Mouse (Mus musculus): Measurements from ENCODE around the gene Atp11c.

Gene Atp11c

DNA sequence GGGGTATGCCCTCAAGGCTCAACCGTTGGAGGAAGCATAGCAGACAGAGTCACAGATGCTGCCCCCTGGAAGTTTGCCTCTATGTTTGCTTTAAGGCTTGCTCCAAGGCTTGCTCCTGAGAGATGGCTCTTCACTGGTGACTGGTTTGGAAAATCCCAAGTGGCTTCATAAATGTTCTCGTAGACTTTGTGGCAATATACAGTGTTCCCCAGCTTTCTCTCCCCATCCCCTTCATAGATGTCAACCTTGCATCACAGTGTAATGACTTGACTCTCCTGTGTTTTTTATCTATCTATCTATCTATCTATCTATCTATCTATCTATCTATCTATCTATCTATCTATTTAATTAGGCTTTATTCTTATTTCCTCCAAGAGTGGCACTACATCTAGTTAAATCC lies at the start of gene Atp11c:
Gene Atp11c (minus strand): TSS at position 101 of the 400 bp plus-strand sequence.
- DNase-seq (ENCODE audit: extremely low read depth, low read depth, low spot score), result no peak

DNA sequence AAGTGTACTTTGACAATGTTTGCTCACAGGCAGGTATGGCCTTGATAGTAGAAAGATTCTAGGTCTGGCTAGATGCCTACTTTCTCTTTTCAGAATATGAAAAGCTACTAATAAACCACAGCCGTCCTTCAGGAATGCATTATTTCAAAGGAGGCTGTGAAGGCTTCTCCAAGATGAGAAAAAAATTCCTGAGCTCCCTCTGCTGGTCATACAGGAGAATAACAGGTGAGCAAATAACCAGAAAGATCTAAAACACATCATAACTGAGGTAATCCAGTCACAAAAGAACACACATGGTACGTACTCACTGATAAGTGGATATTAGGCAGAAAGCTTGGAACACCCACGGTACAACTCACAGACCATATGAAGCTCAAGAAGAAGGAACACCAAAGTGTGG lies 16.7 kb upstream of the Atp11c start:
- no peak for DNase-seq (ENCODE audit: extremely low read depth, low read depth, low spot score)

DNA sequence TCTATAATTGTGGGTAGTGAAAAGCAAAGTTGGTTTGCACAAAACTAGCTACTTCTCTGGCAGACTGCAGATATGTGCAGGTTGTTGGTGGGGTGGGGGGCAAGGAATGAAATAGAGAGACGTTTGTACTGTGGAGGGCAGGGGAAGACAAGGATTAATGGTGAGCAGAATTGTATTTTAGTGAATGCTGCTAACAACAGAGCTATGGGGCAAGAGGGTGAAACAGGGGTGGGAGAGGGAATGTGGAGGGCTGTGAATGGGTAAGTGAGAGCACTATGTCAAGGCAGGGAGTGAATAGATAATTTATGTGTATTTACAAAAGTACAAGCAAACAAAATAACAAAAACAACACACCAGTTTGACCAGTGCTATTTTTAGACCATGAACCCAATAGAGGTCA lies 22.0 kb downstream of the Atp11c start:
- no peak for DNase-seq (ENCODE audit: extremely low read depth, low read depth, low spot score)

DNA sequence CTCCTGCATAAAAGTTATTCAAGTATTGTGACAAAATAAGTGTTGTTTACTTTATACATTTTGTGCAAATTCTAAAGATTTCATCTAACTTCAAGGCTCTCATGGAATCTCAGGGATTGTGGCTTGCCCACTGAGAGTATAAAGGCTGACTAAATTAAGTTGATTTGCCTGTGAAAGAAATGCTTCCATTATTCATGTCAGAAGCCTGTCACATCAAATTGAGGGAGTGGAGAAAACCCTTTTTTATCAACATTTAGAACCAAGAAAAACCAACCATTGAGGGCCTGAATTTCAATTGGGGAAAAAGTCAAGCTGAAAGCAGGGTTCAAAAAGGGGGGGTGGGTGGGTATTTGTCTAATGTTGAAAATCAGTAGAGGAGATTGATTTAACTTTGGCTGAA lies 23.5 kb downstream of the Atp11c start:
- DNase-seq (ENCODE audit: extremely low read depth, low read depth, low spot score), result no peak

DNA sequence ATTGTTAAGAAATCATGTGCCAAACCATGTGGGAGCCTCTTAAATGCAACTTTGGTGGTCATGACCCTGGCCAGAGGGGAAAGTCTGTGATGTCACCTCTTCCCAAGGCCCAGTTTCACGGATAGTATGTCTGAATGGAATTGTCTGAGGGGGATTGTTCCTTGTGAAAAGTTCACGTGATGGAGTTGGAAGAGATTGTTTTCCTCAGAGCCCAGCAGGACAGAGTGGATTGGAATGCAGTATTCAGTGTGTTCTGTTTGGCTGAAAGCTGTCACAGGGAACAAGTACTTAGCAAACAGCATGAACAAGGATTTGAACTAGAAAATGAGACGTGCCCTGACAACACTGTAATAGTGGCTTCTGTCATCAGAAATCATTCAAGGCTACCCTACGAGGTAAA lies 37.3 kb downstream of the Atp11c start:
- no peak for DNase-seq (ENCODE audit: extremely low read depth, low read depth, low spot score)

DNA sequence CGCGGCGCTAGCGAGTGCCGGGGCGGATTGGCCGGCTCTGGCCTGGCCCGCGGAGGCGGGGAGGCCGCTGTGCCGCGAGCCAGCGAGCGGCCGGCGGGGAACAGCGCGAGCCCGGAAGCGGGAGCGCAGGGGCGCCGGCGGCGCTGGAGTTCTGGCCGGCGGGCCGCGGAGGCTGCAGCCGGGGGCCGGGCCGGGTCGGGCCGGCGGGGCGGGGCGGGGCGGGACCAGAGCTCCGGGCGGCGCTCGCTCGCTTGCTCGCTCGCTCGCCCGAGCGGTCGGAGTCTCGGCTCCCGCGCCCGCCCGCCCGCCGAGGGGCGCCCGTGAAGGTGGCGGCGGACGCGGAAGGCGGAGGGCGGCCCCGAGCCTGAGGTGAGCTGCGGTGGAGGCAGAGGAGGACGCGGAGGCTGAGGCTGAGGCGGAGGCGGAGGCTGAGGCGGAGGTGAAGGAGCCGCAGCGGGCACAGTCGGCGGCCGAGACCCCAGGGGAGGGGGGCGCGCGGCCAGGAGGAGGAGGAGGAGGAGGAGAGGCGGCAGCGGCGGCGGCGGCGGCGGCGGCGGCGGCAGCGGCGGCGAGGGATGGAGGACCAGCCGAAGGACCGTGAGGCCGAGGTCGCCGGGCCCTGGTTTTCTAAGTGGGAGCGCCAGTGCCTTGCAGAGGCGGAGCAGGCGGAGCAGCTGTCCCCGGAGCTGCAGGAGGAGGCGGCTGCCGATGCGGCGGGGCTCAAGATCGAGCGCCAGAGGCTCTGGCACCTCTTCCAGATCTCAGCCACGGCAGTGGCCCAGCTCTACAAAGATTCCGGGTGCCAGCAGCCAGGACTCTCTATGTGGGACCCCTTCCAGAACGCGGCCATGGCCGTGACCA lies 44.8 kb downstream of the Atp11c start:
- DNase-seq (ENCODE audit: extremely low read depth, low read depth, low spot score), result no peak

DNA sequence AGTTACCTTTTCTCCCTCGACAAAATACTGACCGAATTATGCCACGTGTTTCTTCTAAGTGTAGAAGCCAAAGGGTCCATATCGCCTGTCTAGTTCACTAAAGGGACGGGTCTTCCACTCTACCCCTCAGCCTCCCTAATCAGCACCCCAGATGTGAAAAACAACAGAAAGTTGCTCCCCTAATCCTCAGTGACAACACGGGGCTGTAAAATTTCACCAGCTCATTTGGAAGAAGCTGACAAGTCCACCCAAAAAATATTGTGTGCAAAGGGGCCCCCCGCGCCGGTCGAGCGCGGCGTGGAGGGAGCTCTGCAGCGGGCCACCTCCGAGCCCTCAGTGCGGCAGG lies 45.4 kb downstream of the Atp11c start:
- DNase-seq (ENCODE audit: extremely low read depth, low read depth, low spot score), result no peak

DNA sequence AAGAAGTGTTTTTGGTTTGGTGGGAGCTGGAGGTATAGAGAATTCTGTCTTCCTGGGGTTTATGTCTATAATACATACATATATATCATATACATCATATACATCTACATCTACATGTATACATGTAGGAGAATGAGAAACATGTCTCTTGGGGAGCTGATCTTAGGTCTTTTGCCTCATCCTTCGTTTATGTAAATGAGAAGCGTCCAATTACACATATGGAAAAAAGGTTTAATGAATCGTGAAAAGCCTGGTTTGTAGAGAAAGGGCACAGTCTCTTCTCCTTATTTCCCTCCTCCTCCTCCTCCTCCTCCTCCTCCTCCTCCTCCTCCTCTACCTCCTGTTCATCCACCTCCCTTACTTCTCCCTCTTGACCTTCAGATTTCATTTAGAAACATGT lies 46.6 kb downstream of the Atp11c start:
- no peak for DNase-seq (ENCODE audit: extremely low read depth, low read depth, low spot score)

DNA sequence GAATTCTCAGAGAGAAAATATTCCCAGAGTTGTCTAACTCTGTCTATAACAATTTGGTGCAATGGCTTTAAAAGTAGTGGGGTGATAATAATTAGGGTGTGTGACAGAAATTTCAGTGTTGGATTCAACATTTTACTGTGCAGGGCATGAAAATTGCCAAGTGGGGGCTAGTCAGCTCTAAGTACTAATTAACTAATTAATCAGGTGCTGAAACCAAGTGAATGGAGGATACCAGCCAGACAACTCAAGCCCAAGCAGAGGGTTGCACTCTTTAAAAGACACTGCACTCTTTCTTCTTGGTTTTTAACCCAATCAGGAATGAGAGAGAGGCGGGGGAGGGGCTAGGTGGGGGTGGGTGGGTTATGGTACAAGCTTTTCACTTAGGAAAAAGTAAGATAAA lies 47.1 kb downstream of the Atp11c start:
- DNase-seq (ENCODE audit: extremely low read depth, low read depth, low spot score), result no peak

DNA sequence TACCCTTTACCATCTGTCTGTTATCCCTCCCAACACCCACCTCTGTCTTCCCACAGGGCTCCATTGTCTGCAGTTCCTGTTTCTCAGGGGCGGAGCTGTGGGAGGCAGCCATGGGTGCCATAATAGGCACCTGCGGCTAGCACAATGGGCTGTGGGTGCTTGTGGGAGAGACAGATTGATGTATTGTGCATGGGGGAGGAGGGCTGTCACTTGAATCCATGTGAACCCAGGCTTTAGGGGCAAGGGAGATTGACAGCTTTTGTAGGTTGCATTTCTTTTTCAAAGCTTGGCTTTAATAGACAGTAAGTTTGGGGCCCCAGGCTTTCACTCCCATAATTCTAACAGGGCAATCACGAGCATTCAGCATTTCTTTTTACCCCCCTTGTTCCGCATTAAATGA lies 48.4 kb downstream of the Atp11c start:
- no peak for DNase-seq (ENCODE audit: extremely low read depth, low read depth, low spot score)

DNA sequence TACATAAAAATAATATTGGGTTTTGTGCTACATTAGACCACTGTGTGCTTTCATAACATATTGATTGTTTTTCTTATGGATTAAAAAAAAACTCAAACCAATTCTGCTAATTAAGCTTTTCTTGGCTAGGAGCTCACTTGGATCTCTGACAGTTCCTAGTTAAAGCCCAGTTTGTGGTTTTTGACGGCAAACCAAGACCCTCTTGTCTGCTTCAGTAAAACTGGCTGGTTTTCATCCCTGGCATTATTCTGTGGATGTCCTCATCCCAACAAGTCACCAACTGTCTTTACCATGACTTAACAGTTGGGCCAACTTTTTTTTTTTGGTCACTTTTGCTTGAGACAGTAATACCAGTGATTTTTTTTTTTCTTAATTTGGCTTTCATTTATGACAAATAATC lies 49.6 kb downstream of the Atp11c start:
- DNase-seq (ENCODE audit: extremely low read depth, low read depth, low spot score), result no peak

DNA sequence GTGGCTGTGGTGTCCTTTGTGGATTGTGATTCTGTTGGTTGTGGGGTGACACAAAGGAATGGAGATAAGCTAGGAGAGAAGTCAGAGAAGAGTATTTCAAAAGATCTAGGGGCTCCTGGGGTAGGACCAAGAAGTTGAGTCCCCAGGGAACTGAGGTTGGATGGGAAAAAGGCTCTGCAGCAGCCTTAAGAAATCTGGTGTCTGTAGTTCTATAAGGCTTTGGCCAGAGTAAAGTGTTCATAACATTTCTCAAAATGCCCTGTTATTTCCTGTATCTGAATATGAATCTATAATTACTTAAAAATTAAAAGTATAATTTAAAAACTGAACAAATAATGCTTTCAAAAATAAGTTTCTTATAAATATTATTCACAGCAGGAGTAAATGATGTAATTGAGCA lies 53.3 kb downstream of the Atp11c start, which contains the start of gene Gm7073:
Gene Gm7073 (minus strand): TSS at position 101 of the 400 bp plus-strand sequence.
- DNase-seq (ENCODE audit: extremely low read depth, low read depth, low spot score), result no peak

DNA sequence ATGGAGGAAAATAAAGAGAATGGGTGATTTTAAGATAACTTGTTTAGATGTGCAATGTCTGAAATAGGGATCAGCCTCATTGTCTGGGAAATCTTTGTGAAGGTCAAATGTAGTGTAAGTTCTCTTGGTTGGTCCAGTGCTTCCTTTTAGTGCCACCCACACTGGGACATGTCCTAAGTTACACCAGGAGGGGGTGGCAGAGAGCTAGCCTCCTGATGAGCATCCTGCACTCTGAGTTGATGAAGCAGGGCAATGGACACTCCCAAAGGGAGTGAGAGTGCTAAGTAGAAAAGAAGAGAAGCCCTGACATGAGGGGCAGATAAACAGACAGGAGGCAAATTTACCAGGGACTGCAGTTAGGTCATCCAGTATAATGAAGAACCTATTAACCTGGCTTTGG lies 88.5 kb downstream of the Atp11c start:
- DNase-seq (ENCODE audit: extremely low read depth, low read depth, low spot score), result no peak

DNA sequence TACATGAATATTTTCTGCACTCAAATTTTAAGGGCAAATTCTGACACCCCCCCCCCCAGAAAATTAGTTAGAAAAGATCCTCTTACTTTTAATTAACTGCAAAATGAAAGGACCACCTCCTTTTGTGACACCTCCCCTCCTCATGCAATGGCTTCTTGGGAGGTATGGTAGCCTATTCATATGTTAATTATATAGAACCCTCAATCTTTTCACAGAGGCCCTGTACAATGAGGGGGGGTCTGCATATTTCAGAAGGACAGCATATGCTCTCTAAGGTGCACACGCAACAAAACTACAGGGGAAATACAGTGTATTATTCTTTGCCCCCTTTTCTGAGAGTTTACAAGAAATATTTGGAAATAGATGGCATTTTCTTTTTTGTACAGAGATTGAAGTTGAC lies 94.7 kb downstream of the Atp11c start:
- no peak for DNase-seq (ENCODE audit: extremely low read depth, low read depth, low spot score)

DNA sequence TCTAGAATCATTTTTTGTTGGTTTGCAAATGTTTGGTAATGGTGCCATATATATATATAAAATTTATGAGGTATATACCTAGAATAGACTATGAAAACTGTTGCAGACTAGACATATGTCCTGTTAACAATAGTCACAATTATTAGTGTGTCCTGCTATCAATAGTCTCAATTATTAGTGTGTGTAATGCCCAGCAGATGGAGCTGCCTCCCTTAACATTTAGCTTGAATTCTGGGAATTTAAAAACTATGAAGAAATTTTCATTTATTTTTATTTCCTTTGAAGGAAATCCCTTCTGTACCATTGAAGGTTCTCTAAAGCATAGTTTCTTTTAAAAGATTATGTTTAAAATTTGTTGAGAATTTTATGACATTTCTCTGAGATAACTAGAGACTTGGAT lies 97.2 kb downstream of the Atp11c start:
- DNase-seq (ENCODE audit: extremely low read depth, low read depth, low spot score), result no peak

DNA sequence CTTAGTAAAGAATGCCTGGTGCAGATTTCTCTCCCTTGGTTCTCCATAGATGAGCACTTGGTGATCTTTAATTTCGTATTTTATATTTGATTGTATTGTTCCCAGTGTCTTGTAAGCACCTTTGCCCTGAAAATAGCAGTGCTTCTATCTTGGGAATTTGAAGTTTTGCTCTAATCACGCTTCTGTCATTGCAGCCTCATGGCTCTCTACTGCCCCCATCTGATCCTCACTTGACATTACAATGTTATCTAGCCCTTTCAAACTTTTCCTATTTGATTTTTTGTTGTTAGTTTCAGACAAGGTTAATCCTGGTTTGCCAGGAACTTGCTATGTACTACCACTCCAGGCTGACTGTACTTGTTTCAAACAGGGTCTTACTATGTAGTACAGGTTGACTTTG lies 128.7 kb downstream of the Atp11c start:
- DNase-seq (ENCODE audit: extremely low read depth, low read depth, low spot score), result no peak

DNA sequence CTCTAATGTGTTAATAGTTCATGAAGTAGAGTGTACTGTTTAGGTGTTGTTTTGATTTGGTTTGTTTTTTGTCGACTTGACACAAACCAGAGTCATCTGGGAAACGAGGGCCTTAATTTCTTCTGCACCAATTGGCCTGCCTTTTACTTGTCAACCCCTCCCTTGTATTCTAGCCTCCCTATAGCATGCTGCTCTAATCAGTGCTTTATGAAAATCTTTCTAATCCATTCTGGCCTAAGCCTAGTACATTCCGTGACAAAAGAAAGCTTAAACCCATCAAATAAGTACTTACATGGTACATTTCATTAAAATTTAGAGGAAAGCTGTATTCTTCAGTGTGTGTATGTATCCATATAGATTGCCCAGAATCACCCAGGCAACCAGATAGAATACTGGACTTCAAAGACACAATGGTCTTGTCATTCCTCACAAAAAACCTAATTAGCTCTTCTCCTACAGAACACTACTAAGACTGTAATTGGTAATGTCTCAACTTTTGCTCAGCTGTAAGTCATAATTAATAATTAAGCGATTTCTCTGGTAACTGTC lies 177.9 kb downstream of the Atp11c start:
- DNase-seq (ENCODE audit: extremely low read depth, low read depth, low spot score), result no peak

DNA sequence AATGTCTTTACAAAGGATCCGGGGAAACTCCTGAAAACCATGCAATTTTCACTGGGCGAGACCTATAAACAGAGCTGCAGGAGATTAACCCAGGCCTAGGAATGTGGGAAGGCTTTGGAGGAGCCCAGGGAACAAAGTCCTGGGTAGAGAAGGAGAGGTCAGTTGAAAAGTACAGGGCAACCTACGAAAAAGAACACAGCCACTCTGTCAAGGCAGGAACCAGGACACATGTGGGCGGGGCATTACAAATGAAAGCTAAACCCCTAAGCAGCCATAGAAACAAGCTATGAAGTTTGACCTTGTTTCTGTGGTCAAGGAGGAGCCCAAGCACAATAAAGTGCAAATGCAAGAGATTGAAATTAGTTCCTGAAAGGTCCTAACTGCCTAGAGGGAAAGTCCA lies 186.8 kb downstream of the Atp11c start:
- no peak for DNase-seq (ENCODE audit: extremely low read depth, low read depth, low spot score)

DNA sequence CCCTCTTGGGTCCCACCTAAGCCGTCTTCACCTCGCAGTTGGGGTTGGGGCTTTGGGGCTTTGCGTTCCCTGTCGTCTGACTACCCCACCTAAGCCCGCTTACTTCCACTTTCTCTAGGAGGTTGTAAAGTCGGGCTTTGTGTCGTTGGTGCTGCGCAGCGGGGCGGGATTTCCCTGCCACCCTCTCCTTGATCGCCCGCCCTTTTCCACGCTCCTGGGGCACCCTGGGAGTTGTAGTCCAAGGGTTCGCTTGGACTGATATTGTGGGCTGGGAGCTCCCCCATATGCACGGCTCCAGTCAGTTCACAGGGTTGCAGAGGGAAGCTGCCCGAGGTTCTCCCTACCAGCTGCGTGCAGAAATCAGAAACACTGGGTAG lies 187.8 kb downstream of the Atp11c start:
- DNase-seq (ENCODE audit: extremely low read depth, low read depth, low spot score), result peak; percentile 10

DNA sequence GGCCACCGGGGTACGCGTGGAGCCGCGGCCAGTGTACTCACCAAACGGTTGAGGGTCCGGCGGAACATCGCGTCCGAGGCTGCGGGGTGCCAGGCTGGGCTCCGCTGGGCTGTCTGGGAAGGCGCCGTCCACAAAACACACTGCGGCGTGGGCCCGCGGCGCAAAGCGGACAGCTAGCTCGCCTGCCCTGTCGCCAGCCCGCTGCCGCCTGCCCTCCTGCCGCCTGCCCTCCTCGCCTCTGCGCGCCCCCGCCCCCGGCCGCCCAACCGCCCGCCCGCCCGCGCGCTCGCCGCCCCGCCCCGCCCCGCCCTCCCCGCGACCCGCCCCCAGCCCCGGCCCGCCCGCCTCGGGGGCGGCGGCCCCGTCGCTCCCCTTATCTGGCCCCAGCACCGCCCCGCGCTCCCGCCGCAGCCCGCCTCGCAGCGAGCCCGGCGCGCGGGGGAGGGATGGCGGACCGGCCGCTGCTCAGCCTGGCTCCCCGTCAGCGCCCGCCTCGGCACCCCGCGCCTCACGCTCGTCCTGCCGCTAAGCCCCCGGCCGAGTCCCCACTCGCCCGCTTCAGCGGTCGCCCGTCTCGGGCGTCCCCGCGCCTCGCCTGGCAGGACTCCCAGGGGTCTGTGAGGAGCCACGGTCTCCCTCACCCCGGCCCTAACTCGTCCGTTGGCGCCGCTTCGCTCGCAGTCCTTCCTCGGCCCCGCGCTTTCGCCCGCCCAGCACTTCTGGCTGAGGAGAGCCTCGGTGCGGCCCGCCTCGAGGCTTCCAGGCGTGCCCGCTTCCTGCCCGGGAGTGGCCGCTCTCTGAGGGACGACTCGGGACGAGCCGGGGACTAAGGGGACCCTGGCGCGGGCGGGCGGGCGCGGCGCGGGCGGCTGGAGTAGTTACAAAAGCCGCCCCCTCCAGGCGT lies 188.5 kb downstream of the Atp11c start:
- DNase-seq (ENCODE audit: extremely low read depth, low read depth, low spot score), result no peak

DNA sequence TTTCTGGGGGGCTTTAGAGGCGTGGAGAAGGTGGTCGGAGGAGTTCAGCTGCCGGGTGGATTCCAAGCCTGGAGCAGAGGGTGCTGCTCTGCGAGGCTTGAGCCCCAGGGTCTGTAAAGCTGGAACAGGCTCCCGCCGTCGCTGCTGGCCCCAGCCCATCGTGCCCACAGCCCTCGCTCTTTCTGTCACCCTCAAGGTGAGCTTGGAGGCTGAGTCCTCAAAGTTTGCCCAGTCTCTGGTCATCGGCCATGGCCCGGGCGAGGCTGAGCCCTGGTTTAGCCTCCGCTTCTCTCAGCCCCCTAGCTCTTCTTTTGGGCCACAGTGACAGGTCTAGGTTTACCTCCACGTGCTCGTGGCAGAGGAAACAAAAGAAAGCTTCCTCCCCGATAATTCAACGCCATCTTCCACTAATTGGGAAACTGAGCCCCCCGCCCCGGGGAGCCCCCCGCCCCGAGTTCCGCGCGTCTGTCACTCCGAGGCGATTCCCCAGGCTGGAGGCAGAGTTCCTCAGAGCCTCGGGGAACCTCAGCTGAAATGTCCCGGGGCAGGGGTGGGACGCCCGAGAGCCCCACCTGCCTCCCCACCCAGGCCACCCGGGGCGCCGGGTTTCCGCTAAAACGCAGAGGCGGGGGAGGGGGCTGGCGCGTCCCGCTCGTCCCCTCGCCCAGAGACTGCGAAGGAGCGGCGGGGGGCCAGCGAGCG lies 189.3 kb downstream of the Atp11c start:
- no peak for DNase-seq (ENCODE audit: extremely low read depth, low read depth, low spot score)

All from fat pad, adult 2 months (tissue).